Mouse (Mus musculus) spleen, adult 2 months (tissue): ENCODE measurements around the gene Gclm. TPM values are rescaled to one million over a fixed set of nuclear protein-coding genes. Genes with fewer than 3 reads are reported as not detected.

Source experiments
- DNase-seq, 2 experiments: peaks; one replicate each; pipeline versions ENCODE4 v3.0.0 to v3.0.0-alpha.2; 2012 to 2021; ENCODE audit warnings: low spot score in 2 of 2, low read depth in 1 of 2
- H3K27ac ChIP-seq: fragments of 200-500 bp; 2 replicates; pipeline ENCODE4 v1.5.1; 2012; ENCODE audit warnings: low read length, inconsistent platforms; ENCODE audit not compliant: insufficient read depth
- H3K27me3 ChIP-seq: fragments of 200-500 bp; 2 replicates; pipeline ENCODE4 v1.6.1; 2012; ENCODE audit warnings: mild to moderate bottlenecking, moderate library complexity, low read length, inconsistent platforms; ENCODE audit not compliant: control insufficient read depth, insufficient read depth
- H3K36me3 ChIP-seq: fragments of 200-500 bp; 2 replicates; pipeline ENCODE4 v1.6.1; 2012; ENCODE audit warnings: mild to moderate bottlenecking, low read length, inconsistent platforms; ENCODE audit not compliant: control insufficient read depth, insufficient read depth
- H3K4me1 ChIP-seq: fragments of 200-500 bp; 2 replicates; pipeline ENCODE4 v1.6.1; 2011; ENCODE audit warnings: inconsistent platforms; ENCODE audit not compliant: control insufficient read depth, insufficient read depth, insufficient read length
- H3K4me3 ChIP-seq: fragments of 200-500 bp; 2 replicates; pipeline ENCODE4 v1.5.1; 2011; ENCODE audit warnings: mild to moderate bottlenecking, inconsistent platforms; ENCODE audit not compliant: insufficient read depth, insufficient read length; ENCODE audit errors: extremely low read depth
- CTCF ChIP-seq: fragments of 200-500 bp; IDR thresholded peaks from 2 replicates; pipeline ENCODE4 v1.5.1; 2011; ENCODE audit warnings: mild to moderate bottlenecking, inconsistent platforms; ENCODE audit not compliant: insufficient read depth, insufficient read length, insufficient replicate concordance; ENCODE audit errors: extremely low read depth
- POLR2A ChIP-seq: fragments of 200-500 bp; IDR thresholded peaks from 2 replicates; pipeline ENCODE4 v1.6.1; 2011; ENCODE audit warnings: low read depth, low read length, inconsistent platforms
- WGBS: fragments of 180-500 bp; shearing (Covaris S2); methylation state at CpG from one replicate; pipeline ENCODE4 v1.1.7; 2018; 5-methylcytosine and 5-hydroxymethylcytosine counted together
- polyA plus RNA-seq: library from polyadenylated mRNA; depleted of rRNA; stranded (reverse); fragments of >200 nt; gene quantifications from 2 replicates; pipeline ENCODE4 v1.2.3, GENCODE M21; 2012; rRNA removed

Gclm gene
- polyA plus RNA-seq, 1 experiment, result 89.3 TPM

DNA sequence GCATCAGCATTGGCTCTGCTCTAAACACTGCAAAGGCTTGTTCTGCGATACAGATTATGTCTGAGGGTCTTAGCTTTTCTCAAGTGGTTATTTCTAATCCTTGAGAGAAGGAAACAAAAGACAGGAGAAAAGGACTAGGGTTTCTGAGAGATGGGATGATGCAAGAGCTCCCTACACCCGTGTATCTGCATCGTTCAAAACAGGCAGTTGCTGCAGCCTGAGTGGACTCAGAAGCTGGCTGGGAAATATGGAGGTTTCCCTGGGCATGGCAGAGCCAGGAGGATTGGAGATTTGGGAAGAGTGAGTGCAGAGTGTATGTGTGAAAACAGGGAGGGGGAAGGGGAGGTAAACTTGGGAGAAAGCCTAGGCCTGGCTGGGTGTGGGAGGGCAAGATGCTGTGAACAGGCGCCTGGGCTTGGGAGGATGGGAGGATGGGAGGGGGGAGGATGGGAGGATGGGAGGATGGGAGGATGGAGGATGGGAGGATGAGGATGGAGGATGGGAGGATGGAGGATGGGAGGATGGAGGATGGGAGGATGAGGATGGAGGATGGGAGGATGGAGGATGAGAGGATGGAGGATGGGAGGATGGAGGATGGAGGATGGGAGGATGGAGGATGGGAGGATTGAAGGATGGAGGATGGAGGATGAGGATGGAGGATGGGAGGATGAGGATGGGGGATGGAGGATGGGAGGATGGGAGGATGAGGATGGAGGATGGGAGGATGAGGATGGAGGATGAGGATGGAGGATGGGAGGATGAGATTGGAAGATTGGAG is 62.7 kb downstream of the Gclm start:
- WGBS, result 62% methylated on average over 4 of the region's 4 CpGs
- peaks cover 5% of the 10 kb centered on the region; the same call in 1 of the 2 replicates for H3K4me1 ChIP-seq
- H3K27ac ChIP-seq, result no peak overlapping the region
- H3K36me3 ChIP-seq, result no peaks in the 10 kb centered on the region
- no peak for DNase-seq
- no peak overlapping the region for H3K4me3 ChIP-seq
- H3K27me3 ChIP-seq, result no peaks in the 10 kb centered on the region
- TF ChIP-seq POLR2A (no peak), CTCF (no peak)

GRCm38 (mm10) chr3:122308981-122309380 is 63.6 kb downstream of the Gclm start:
- Histone ChIP-seq H3K4me3 (no peak overlapping the region), H3K4me1 (peaks cover 5% of the 10 kb centered on the region; the same call in 1 of the 2 replicates), H3K27me3 (no peaks in the 10 kb centered on the region), H3K27ac (no peak overlapping the region), H3K36me3 (no peaks in the 10 kb centered on the region)
- 9% methylated on average over 6 of the region's 6 CpGs for WGBS
- no peak for DNase-seq
- no peak for TF ChIP-seq POLR2A
- TF ChIP-seq CTCF, result no peak

- peak; percentile 34 to 73 for DNase-seq
- no peaks in the 10 kb centered on the region for H3K27me3 ChIP-seq
- no peak overlapping the region for H3K27ac ChIP-seq
- H3K36me3 ChIP-seq, result no peaks in the 10 kb centered on the region
- 17% methylated on average over 2 of the region's 2 CpGs for WGBS
- no peak overlapping the region for H3K4me3 ChIP-seq
- no peaks in the 10 kb centered on the region; the same call in 1 of the 2 replicates for H3K4me1 ChIP-seq
- TF ChIP-seq POLR2A (no peak), CTCF (peak; percentile 85; the same call in 1 of the 2 replicates)
Measured at GRCm38 (mm10) chr3:122312078-122312477, 66.7 kb downstream of the Gclm start.

DNA sequence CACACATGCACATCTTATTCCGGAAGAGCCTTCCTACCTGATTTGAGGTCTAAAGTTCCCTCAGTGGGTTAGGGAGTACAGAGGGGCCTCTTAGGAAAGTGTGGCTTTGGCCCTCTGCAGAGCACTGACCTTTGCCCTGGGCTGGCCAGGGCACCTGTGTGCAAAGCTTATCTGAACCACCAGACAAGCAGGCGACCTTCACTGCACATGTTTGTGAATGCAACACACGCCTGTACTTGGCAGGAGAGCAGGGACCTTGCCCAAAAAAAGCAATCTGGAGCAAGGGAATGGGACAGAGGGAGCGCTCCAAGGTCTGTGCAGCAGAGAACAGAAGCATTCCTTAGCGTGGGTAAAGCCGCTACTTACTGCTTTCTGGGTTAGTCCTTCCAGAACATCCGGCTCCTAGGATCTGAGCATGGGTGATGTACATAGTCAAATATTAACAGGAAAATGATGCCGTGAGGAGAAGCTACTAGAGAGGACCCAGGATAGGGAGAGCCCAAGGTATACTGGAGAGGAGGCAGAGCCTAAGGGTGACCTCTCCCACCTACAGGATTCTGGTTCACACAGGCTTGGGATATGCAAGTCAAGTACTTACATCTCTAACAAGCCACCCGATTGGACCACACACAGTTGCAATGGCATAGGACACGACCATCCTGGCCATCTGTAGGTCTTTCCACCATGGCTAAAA is 67.7 kb downstream of the Gclm start:
- no peak overlapping the region for H3K4me3 ChIP-seq
- no peak overlapping the region for H3K27ac ChIP-seq
- WGBS, result 89% methylated on average over 10 of the region's 10 CpGs
- TF ChIP-seq CTCF (no peak), POLR2A (no peak)
- H3K36me3 ChIP-seq, result no peaks in the 10 kb centered on the region
- no peaks in the 10 kb centered on the region; the same call in 1 of the 2 replicates for H3K4me1 ChIP-seq
- H3K27me3 ChIP-seq, result no peaks in the 10 kb centered on the region
- no peak for DNase-seq

- Histone ChIP-seq H3K36me3 (no peaks in the 10 kb centered on the region), H3K4me3 (no peak overlapping the region), H3K4me1 (no peaks in the 10 kb centered on the region; the same call in 1 of the 2 replicates), H3K27ac (no peak overlapping the region), H3K27me3 (no peaks in the 10 kb centered on the region)
- no peak for TF ChIP-seq POLR2A
- no peak for TF ChIP-seq CTCF
- no peak for DNase-seq
- 79% methylated on average over 7 of the region's 7 CpGs for WGBS
Measured at GRCm38 (mm10) chr3:122313936-122314335, 68.6 kb downstream of the Gclm start.

- WGBS, result 75% methylated on average over 11 of the region's 11 CpGs
- Histone ChIP-seq H3K36me3 (no peaks in the 10 kb centered on the region), H3K27ac (no peak overlapping the region), H3K4me1 (no peaks in the 10 kb centered on the region; the same call in 1 of the 2 replicates), H3K27me3 (no peaks in the 10 kb centered on the region), H3K4me3 (no peak overlapping the region)
- TF ChIP-seq CTCF, result no peak
- no peak for TF ChIP-seq POLR2A
- DNase-seq, result no peak
Measured at GRCm38 (mm10) chr3:122316621-122317020, 71.3 kb downstream of the Gclm start.

- no peaks in the 10 kb centered on the region; the same call in 1 of the 2 replicates for H3K4me1 ChIP-seq
- 96% methylated on average over 6 of the region's 6 CpGs for WGBS
- no peaks in the 10 kb centered on the region for H3K36me3 ChIP-seq
- TF ChIP-seq CTCF, result no peak
- TF ChIP-seq POLR2A, result no peak
- no peak overlapping the region for H3K27ac ChIP-seq
- no peak overlapping the region for H3K4me3 ChIP-seq
- H3K27me3 ChIP-seq, result no peaks in the 10 kb centered on the region
- DNase-seq, result no peak
Measured at GRCm38 (mm10) chr3:122317339-122317738, 72.0 kb downstream of the Gclm start.

Other genes starting within 250 kb of the Gclm start
- 0.30 and 0.48 TPM in 2 replicates for gene Abca4, start 201.1 kb upstream of the Gclm start, polyA plus RNA-seq
- 4.4 and 5.5 TPM in 2 replicates for gene Dnttip2, start 28.8 kb downstream of the Gclm start, polyA plus RNA-seq
- gene Bcar3, start 48.6 kb downstream of the Gclm start, polyA plus RNA-seq, result 54.4 and 67.8 TPM in 2 replicates